7 mouse cellular contexts compared by ENCODE assay signal in the genomic region with DNA sequence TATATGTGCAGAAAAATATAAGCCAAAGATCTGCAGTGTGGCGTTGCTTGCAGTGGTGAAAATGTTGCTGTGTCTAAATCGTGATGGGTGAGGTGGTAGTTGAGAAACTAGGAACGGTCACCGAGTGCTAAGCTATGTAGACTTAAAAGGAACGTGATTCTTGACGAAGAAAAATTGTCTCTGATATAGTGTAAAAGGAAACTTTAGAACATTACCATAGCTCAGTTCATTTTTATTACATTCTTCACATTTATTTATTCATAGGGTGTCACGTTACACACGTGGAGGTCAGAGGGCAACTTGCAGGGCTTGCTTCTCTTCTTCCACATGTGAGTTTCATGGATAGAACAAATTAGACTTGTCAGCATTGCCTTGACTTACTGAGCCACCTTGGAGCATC.
"Had no signal": no experiment of that assay in that cellular context is flagged by ENCODE, and none has a peak within 500 bp of the region (broad histone marks: within the 10 kb centered on the region; RNA-seq: fewer than 3 reads in every experiment).

No protein-coding gene starts in this region.

- H3K4me1 ChIP-seq: midbrain, embryonic 13.5 days had no signal

- H3K9me3 ChIP-seq: midbrain, embryonic 13.5 days had no signal

- DNase-seq: kidney, postnatal 10 days; thymus, postnatal 4 days had no signal

- ATAC-seq: inflammation-experienced regulatory T-cells, adult 6 months; intestine, postnatal 0 days; midbrain, embryonic 13.5 days had no signal

- H3K9ac ChIP-seq: midbrain, embryonic 13.5 days had no signal

- H3K4me3 ChIP-seq: midbrain, embryonic 13.5 days had no signal

- H3K36me3 ChIP-seq: midbrain, embryonic 13.5 days had no signal

- H3K4me2 ChIP-seq: liver, embryonic 11.5 days; midbrain, embryonic 13.5 days had no signal

- H3K27me3 ChIP-seq: midbrain, embryonic 13.5 days had no signal

- H3K27ac ChIP-seq: midbrain, embryonic 13.5 days; stomach, postnatal 0 days had no signal
